Mouse (Mus musculus) midbrain, embryonic 13.5 days (tissue): ENCODE results near the gene Prkab2. TPM values are rescaled to one million over a fixed set of nuclear protein-coding genes. Genes with fewer than 3 reads are reported as not detected.

Experiments used
- ATAC-seq: fragments of 200-750 bp; cut with Nextera tagmentation; 2 replicates; pipeline ENCODE4 v1.8.0; 2017; ENCODE audit warnings: mild to moderate bottlenecking, moderate TSS enrichment, moderate library complexity
- H3K27ac ChIP-seq: fragments of 300-500 bp; sonication (generic); 2 replicates; pipeline ENCODE4 v1.5.1; 2015; ENCODE audit warnings: inconsistent platforms, mild to moderate bottlenecking, moderate library complexity
- H3K27me3 ChIP-seq: fragments of 300-500 bp; sonication (generic); 2 replicates; pipeline ENCODE4 v1.6.1; 2015; ENCODE audit warnings: mild to moderate bottlenecking, inconsistent platforms
- H3K36me3 ChIP-seq: fragments of 300-500 bp; sonication (generic); 2 replicates; pipeline ENCODE4 v1.6.1; 2015; ENCODE audit warnings: mild to moderate bottlenecking, inconsistent platforms
- H3K4me1 ChIP-seq: fragments of 300-500 bp; sonication (generic); replicated peaks from 2 replicates; pipeline ENCODE4 v1.6.1; 2015; ENCODE audit warnings: inconsistent platforms
- H3K4me2 ChIP-seq: fragments of 300-500 bp; sonication (generic); replicated peaks from 2 replicates; pipeline ENCODE4 v1.6.1; 2015; ENCODE audit warnings: moderate library complexity, mild to moderate bottlenecking, inconsistent platforms
- H3K4me3 ChIP-seq: fragments of 300-500 bp; sonication (generic); replicated peaks from 2 replicates; pipeline ENCODE4 v1.5.1; 2015; ENCODE audit warnings: mild to moderate bottlenecking, inconsistent platforms
- H3K9ac ChIP-seq: fragments of 300-500 bp; sonication (generic); replicated peaks from 2 replicates; pipeline ENCODE4 v1.6.1; 2015; ENCODE audit warnings: mild to moderate bottlenecking, inconsistent platforms
- H3K9me3 ChIP-seq: fragments of 300-500 bp; sonication (generic); 2 replicates; pipeline ENCODE4 v1.6.1; 2016; ENCODE audit warnings: mild to moderate bottlenecking, inconsistent platforms
- WGBS: fragments of 180-500 bp; shearing (Covaris S2); methylation state at CpG from one replicate; pipeline ENCODE4 v1.1.7; 2015; 5-methylcytosine and 5-hydroxymethylcytosine counted together
- polyA plus RNA-seq: library from polyadenylated mRNA; unstranded; fragments of >200 nt; fragmentation: Nextera tagmentation; extraction: Ambion mirVana; gene quantifications from 2 replicates; pipeline ENCODE4 v1.2.1, GENCODE M21; 2015

Gene Prkab2
- polyA plus RNA-seq, 1 experiment from 2014 or later: 7.3 TPM

GRCm38 (mm10) chr3:97628391-97629001 lies 29.5 kb upstream of the Prkab2 start, which contains the start of gene Fmo5:
Fmo5 (plus strand) TSS chr3:97628804.
- no peaks in the 10 kb centered on the region for H3K9me3 ChIP-seq
- no peak within 1 kb of the TSS for H3K27ac ChIP-seq
- H3K27me3 ChIP-seq: no peaks in the 10 kb centered on the region; the same call in 1 of the 2 replicates
- WGBS: 9% methylated on average over 18 of the region's 18 CpGs
- H3K4me1 ChIP-seq: 0 out of 2 replicates have a peak, but pooled peaks cover 2% of the 10 kb centered on the region
- H3K9ac ChIP-seq: no peak within 1 kb of the TSS
- peak within 1 kb of the TSS; percentile 21 for H3K4me3 ChIP-seq
- no peaks in the 10 kb centered on the region for H3K36me3 ChIP-seq
- H3K4me2 ChIP-seq: peak within 1 kb of the TSS; percentile 43
- ATAC-seq: no peak

GRCm38 (mm10) chr3:97629941-97630340 lies 28.1 kb upstream of the Prkab2 start:
- Histone ChIP-seq H3K9me3 (no peaks in the 10 kb centered on the region), H3K4me3 (no peak overlapping the region), H3K27me3 (no peaks in the 10 kb centered on the region; the same call in 1 of the 2 replicates), H3K9ac (no peak overlapping the region), H3K36me3 (no peaks in the 10 kb centered on the region), H3K27ac (no peak overlapping the region), H3K4me2 (no peak overlapping the region), H3K4me1 (0 out of 2 replicates have a peak, but pooled peaks cover 2% of the 10 kb centered on the region)
- ATAC-seq: no peak
- 86% methylated on average over 4 of the region's 4 CpGs for WGBS

- no peaks in the 10 kb centered on the region; the same call in 1 of the 2 replicates for H3K27me3 ChIP-seq
- no peak overlapping the region for H3K4me2 ChIP-seq
- 95% methylated on average over 4 of the region's 4 CpGs for WGBS
- no peak overlapping the region for H3K27ac ChIP-seq
- 0 out of 2 replicates have a peak, but pooled peaks cover 2% of the 10 kb centered on the region for H3K4me1 ChIP-seq
- H3K9ac ChIP-seq: no peak overlapping the region
- no peaks in the 10 kb centered on the region for H3K9me3 ChIP-seq
- no peaks in the 10 kb centered on the region for H3K36me3 ChIP-seq
- ATAC-seq: no peak
- H3K4me3 ChIP-seq: no peak overlapping the region
These were observed 27.2 kb upstream of the Prkab2 start for GRCm38 (mm10) chr3:97630746-97631145.

- Histone ChIP-seq H3K4me2 (no peak overlapping the region), H3K27ac (no peak overlapping the region), H3K9ac (no peak overlapping the region), H3K4me3 (no peak overlapping the region), H3K9me3 (no peaks in the 10 kb centered on the region), H3K27me3 (no peaks in the 10 kb centered on the region; the same call in 1 of the 2 replicates), H3K36me3 (no peaks in the 10 kb centered on the region), H3K4me1 (0 out of 2 replicates have a peak, but pooled peaks cover 2% of the 10 kb centered on the region)
- ATAC-seq: no peak
- WGBS: 93% methylated on average over 8 of the region's 8 CpGs
These were observed 26.6 kb upstream of the Prkab2 start for GRCm38 (mm10) chr3:97631258-97631860.

GRCm38 (mm10) chr3:97633456-97633855 lies 24.5 kb upstream of the Prkab2 start:
- Histone ChIP-seq H3K4me3 (no peak overlapping the region), H3K4me1 (0 out of 2 replicates have a peak, but pooled peaks cover 2% of the 10 kb centered on the region), H3K9ac (no peak overlapping the region), H3K4me2 (no peak overlapping the region), H3K27ac (no peak overlapping the region), H3K27me3 (no peaks in the 10 kb centered on the region; the same call in 1 of the 2 replicates), H3K36me3 (no peaks in the 10 kb centered on the region), H3K9me3 (no peaks in the 10 kb centered on the region)
- ATAC-seq: no peak
- 85% methylated on average over 4 of the region's 4 CpGs for WGBS

- Histone ChIP-seq H3K9me3 (no peaks in the 10 kb centered on the region), H3K4me1 (no peaks in the 10 kb centered on the region), H3K4me3 (no peak overlapping the region), H3K4me2 (no peak overlapping the region), H3K27ac (no peak overlapping the region), H3K27me3 (no peaks in the 10 kb centered on the region), H3K36me3 (no peaks in the 10 kb centered on the region), H3K9ac (no peak overlapping the region)
- no peak for ATAC-seq
- 82% methylated on average over 3 of the region's 3 CpGs for WGBS
These were observed 23.7 kb upstream of the Prkab2 start for GRCm38 (mm10) chr3:97634288-97634761.

GRCm38 (mm10) chr3:97641396-97641795 lies 16.6 kb upstream of the Prkab2 start:
- H3K27ac ChIP-seq: no peak overlapping the region
- H3K36me3 ChIP-seq: no peaks in the 10 kb centered on the region
- H3K4me1 ChIP-seq: no peaks in the 10 kb centered on the region
- no peak for ATAC-seq
- WGBS: 84% methylated on average over 4 of the region's 4 CpGs
- H3K4me2 ChIP-seq: no peak overlapping the region
- H3K27me3 ChIP-seq: no peaks in the 10 kb centered on the region
- H3K9me3 ChIP-seq: no peaks in the 10 kb centered on the region
- H3K9ac ChIP-seq: no peak overlapping the region
- no peak overlapping the region for H3K4me3 ChIP-seq

- H3K4me3 ChIP-seq: no peak overlapping the region
- H3K9ac ChIP-seq: no peak overlapping the region
- no peaks in the 10 kb centered on the region for H3K4me1 ChIP-seq
- WGBS: 84% methylated on average over 9 of the region's 9 CpGs
- ATAC-seq: no peak
- H3K9me3 ChIP-seq: no peaks in the 10 kb centered on the region
- no peak overlapping the region for H3K4me2 ChIP-seq
- no peaks in the 10 kb centered on the region for H3K27me3 ChIP-seq
- no peak overlapping the region for H3K27ac ChIP-seq
- H3K36me3 ChIP-seq: no peaks in the 10 kb centered on the region
These were observed 16.0 kb upstream of the Prkab2 start for GRCm38 (mm10) chr3:97642001-97642400.

GRCm38 (mm10) chr3:97648518-97648917 lies 9.5 kb upstream of the Prkab2 start:
- H3K4me2 ChIP-seq: no peak overlapping the region
- H3K9me3 ChIP-seq: no peaks in the 10 kb centered on the region
- WGBS: 48% methylated on average over 1 of the region's 1 CpGs
- H3K9ac ChIP-seq: no peak overlapping the region
- H3K36me3 ChIP-seq: no peaks in the 10 kb centered on the region
- H3K4me1 ChIP-seq: no peaks in the 10 kb centered on the region
- H3K4me3 ChIP-seq: no peak overlapping the region
- no peaks in the 10 kb centered on the region for H3K27me3 ChIP-seq
- H3K27ac ChIP-seq: no peak overlapping the region
- ATAC-seq: no peak

- Histone ChIP-seq H3K36me3 (no peaks in the 10 kb centered on the region), H3K4me1 (no peaks in the 10 kb centered on the region), H3K9me3 (no peaks in the 10 kb centered on the region), H3K4me2 (no peak overlapping the region), H3K27ac (no peak overlapping the region), H3K27me3 (no peaks in the 10 kb centered on the region), H3K4me3 (no peak overlapping the region), H3K9ac (no peak overlapping the region)
- no peak for ATAC-seq
- WGBS: 76% methylated on average over 3 of the region's 3 CpGs
These were observed 9.0 kb upstream of the Prkab2 start for GRCm38 (mm10) chr3:97649022-97649421.

GRCm38 (mm10) chr3:97649469-97649868 lies 8.5 kb upstream of the Prkab2 start:
- Histone ChIP-seq H3K4me2 (no peak overlapping the region), H3K9me3 (peaks cover under 1% of the 10 kb centered on the region; the same call in 1 of the 2 replicates), H3K36me3 (no peaks in the 10 kb centered on the region), H3K4me1 (no peaks in the 10 kb centered on the region), H3K4me3 (no peak overlapping the region), H3K27ac (no peak overlapping the region), H3K9ac (no peak overlapping the region), H3K27me3 (no peaks in the 10 kb centered on the region)
- ATAC-seq: no peak
- WGBS: 86% methylated on average over 6 of the region's 6 CpGs

- Histone ChIP-seq H3K36me3 (no peaks in the 10 kb centered on the region), H3K27me3 (no peaks in the 10 kb centered on the region), H3K9me3 (peaks cover 5% of the 10 kb centered on the region; the same call in 1 of the 2 replicates), H3K4me3 (no peak overlapping the region), H3K27ac (no peak overlapping the region), H3K4me1 (no peaks in the 10 kb centered on the region), H3K4me2 (no peak overlapping the region), H3K9ac (no peak overlapping the region)
- no peak for ATAC-seq
- 86% methylated on average over 10 of the region's 10 CpGs for WGBS
These were observed 6.4 kb upstream of the Prkab2 start for GRCm38 (mm10) chr3:97651604-97652003.
